Mouse (Mus musculus) testis, adult 2 months (tissue): ENCODE data around the gene Zbtb4. TPM values are rescaled to one million over a fixed set of nuclear protein-coding genes. Genes with fewer than 3 reads are reported as not detected.
"Not testable (repeated sequence)": the region's sequence is repeated elsewhere in the genome, so short reads cannot be mapped to it uniquely, and the experiment has no call there.

ENCODE experiments used
- H3K27ac ChIP-seq: fragments of 200-500 bp; 2 replicates; pipeline ENCODE4 v1.5.1; 2012; ENCODE audit warnings: low read depth, low read length; ENCODE audit not compliant: control insufficient read depth, insufficient read depth
- H3K27me3 ChIP-seq: fragments of 200-500 bp; 2 replicates; pipeline ENCODE4 v1.6.1; 2012; ENCODE audit warnings: mild to moderate bottlenecking, low read length, moderate library complexity; ENCODE audit not compliant: control insufficient read depth, insufficient read depth
- H3K36me3 ChIP-seq: fragments of 200-500 bp; 2 replicates; pipeline ENCODE4 v1.6.1; 2012; ENCODE audit warnings: mild to moderate bottlenecking, low read length; ENCODE audit not compliant: control insufficient read depth, insufficient read depth
- H3K4me1 ChIP-seq: fragments of 200-500 bp; 2 replicates; pipeline ENCODE4 v1.6.1; 2012; ENCODE audit warnings: low read length; ENCODE audit not compliant: control insufficient read depth, insufficient read depth
- H3K4me3 ChIP-seq: fragments of 200-500 bp; 2 replicates; pipeline ENCODE4 v1.5.1; 2012; ENCODE audit warnings: low read depth, mild to moderate bottlenecking, low read length, moderate library complexity, mixed read lengths; ENCODE audit not compliant: control insufficient read depth
- CTCF ChIP-seq: fragments of 200-500 bp; IDR thresholded peaks from 2 replicates; pipeline ENCODE4 v1.5.1; 2012; ENCODE audit warnings: low read depth, mild to moderate bottlenecking, inconsistent platforms, low read length, moderate library complexity; ENCODE audit not compliant: control insufficient read depth, insufficient read depth, insufficient replicate concordance
- POLR2A ChIP-seq: fragments of 200-500 bp; IDR thresholded peaks from 2 replicates; pipeline ENCODE4 v1.6.1; 2012; ENCODE audit warnings: low read depth, mild to moderate bottlenecking, inconsistent platforms, low read length, moderate library complexity; ENCODE audit not compliant: control insufficient read depth
- polyA plus RNA-seq: library from polyadenylated mRNA; depleted of rRNA; stranded (reverse); fragments of >200 nt; gene quantifications from 2 replicates; pipeline ENCODE4 v1.2.3, GENCODE M21; 2012

The Zbtb4 gene
- polyA plus RNA-seq, 1 experiment, result 6.0 TPM

DNA sequence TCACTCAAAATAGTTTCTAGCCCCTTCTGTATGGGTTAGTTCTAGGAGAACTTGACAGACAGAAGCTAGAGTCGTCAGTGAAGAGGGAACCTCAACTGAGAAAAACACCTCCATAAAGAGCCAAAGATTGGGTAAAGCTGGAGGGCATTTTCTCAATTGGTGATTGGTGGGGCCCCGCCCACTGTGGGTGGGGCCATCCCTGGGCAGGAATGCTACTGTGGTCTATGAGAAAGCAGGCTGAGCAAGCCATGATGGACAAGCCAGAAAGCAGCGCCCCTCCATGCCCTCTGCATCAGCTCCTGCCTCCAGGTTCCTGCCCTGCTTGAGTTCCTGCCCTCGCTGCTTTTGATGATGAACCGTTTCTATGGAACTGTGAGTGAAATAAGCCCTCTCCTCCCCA, 39.8 kb upstream of the Zbtb4 start:
- Histone ChIP-seq H3K4me3 (no peak overlapping the region), H3K4me1 (0 out of 2 replicates have a peak, but pooled peaks cover 2% of the 10 kb centered on the region), H3K27me3 (no peaks in the 10 kb centered on the region), H3K27ac (no peak overlapping the region), H3K36me3 (no peaks in the 10 kb centered on the region)
- TF ChIP-seq CTCF (no peak), POLR2A (no peak)

DNA sequence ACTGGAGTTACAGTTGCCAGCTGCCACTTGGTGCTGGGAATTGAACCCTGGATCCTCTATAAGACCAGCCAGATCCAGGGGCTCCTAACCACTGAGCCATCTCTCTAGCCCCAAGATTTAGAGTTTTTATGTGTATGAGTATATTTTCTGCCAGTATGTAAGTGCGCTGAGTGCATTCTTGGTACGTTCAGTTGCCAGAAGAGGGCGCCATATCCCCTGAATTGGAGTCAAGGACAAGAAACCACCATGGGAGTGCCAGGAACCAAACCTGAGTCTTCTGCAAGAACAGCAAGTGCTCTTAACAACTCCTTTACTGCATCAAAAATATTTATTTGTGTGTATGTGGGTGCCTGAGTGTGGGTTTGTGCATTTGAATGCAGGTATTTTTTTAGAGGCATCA, 36.6 kb upstream of the Zbtb4 start:
- no peaks in the 10 kb centered on the region for H3K36me3 ChIP-seq
- peak; percentile 38; the same call in 1 of the 2 replicates for TF ChIP-seq CTCF
- no peak for TF ChIP-seq POLR2A
- H3K4me3 ChIP-seq, result no peak overlapping the region
- H3K27ac ChIP-seq, result no peak overlapping the region
- 0 out of 2 replicates have a peak, but pooled peaks cover 2% of the 10 kb centered on the region for H3K4me1 ChIP-seq
- H3K27me3 ChIP-seq, result no peaks in the 10 kb centered on the region

DNA sequence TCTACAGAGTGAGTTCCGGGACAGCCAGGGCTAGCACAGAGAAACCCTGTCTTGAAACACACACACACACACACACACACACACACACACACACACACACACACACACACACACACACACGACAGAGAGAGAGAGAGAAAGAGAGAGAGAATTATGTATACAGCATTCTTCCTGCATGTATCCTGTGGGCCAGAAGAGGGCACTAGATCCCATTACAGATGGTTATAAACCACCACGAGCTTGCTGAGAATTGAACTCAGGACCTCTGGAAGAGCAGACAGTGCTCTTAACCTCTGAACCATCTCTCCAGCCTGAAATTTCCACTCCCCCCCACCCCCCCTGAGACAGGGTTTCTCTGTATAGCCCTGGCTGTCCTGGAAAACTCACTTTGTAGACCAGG, 34.3 kb upstream of the Zbtb4 start:
- not testable (repeated sequence) for H3K27me3 ChIP-seq

DNA sequence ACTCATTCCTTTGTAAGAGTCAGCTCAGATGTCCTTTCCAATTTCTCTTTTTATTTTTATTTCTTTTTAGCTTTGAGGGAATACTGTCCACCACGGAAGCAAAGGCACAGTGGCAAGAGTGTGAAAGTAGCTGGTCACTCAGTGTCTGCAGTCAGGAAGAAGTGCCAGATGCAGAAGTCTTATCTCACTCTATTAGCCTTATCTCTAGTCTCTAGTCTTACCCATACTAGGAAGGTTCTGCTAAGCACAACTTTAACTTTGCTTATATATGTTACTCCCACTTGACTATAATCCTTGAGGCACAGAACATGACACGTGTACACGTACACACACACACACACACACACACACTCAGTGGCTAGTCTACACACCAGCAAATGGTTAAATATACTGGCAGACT, 14.1 kb upstream of the Zbtb4 start:
- Histone ChIP-seq H3K27me3 (no peaks in the 10 kb centered on the region), H3K4me1 (0 out of 2 replicates have a peak, but pooled peaks cover 2% of the 10 kb centered on the region), H3K27ac (no peak overlapping the region), H3K4me3 (no peak overlapping the region), H3K36me3 (peaks cover 9% of the 10 kb centered on the region)
- TF ChIP-seq POLR2A, result no peak
- no peak for TF ChIP-seq CTCF

More for the DNA sequence above, 34.3 kb upstream of the Zbtb4 start:
- H3K27ac ChIP-seq, H3K36me3 ChIP-seq, H3K4me1 ChIP-seq, H3K4me3 ChIP-seq: not testable (repeated sequence)

DNA sequence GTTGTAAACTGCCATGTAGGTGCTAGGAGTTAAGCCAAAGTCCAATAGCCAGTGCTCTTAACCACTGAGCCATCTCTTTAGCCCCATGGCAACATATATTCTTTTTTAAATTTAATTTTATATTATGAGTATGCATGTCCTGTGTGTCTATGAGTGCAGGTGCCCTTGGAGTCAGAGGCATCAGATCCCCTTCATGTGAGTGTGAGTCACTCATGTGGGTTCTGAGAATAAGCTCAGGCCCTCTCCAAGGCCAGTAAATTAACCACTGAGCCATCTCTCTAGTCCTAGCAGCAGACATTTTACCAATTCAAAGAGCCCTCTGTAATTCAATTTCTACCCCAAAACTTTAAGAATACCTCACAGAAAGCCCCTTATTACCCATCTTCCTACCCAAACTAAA, 13.0 kb upstream of the Zbtb4 start:
- Histone ChIP-seq H3K27ac (no peak overlapping the region), H3K36me3 (peaks cover 5% of the 10 kb centered on the region), H3K4me3 (no peak overlapping the region), H3K4me1 (0 out of 2 replicates have a peak, but pooled peaks cover 2% of the 10 kb centered on the region), H3K27me3 (no peaks in the 10 kb centered on the region)
- no peak for TF ChIP-seq CTCF
- TF ChIP-seq POLR2A, result no peak

DNA sequence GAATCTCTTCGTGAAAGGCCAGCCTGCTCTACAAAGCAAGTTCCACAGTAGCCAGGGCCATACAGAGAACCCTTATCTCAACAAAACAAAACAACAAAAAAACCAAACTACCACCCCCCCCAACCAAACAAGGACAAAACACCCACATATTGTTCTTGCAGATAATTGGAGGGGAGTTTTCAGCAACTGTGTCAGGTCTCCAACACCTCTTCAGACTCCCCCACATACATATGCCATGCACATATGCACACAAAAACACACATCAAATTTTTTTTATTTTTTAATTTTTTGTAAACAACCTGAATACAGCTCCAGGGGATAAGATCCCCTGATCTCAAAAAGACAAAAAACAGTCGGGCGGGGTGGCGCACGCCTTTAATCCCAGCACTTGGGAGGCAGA, 11.5 kb upstream of the Zbtb4 start:
- Histone ChIP-seq H3K4me3 (no peak overlapping the region), H3K27ac (no peak overlapping the region), H3K36me3 (peaks cover 4% of the 10 kb centered on the region), H3K27me3 (no peaks in the 10 kb centered on the region), H3K4me1 (peaks cover 4% of the 10 kb centered on the region)
- TF ChIP-seq CTCF (no peak), POLR2A (no peak)

DNA sequence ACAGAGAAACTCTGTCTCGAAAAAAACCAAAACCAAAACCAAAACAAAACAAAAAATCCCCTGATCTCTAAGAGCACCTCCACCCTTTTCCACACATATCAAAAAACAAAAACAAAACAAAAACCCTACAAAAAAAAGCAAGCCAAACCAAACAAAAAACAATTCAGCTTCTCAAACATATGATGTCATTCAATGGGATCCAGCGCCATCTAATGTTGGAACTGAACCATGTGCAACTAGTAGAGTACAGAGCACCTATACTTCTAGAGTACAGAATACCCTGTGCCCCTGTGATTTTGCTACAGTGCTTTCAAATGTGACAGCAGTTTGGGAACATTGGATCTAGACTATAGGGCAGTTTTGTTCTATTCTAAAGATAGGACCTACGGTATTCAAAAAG, 11.0 kb upstream of the Zbtb4 start:
- Histone ChIP-seq H3K4me3 (no peak overlapping the region), H3K36me3 (peaks cover 3% of the 10 kb centered on the region), H3K4me1 (peaks cover 7% of the 10 kb centered on the region), H3K27ac (no peak overlapping the region), H3K27me3 (no peaks in the 10 kb centered on the region)
- TF ChIP-seq CTCF (no peak), POLR2A (no peak)
